ENCODE assay signal across 8 mouse cellular contexts in the genomic region with DNA sequence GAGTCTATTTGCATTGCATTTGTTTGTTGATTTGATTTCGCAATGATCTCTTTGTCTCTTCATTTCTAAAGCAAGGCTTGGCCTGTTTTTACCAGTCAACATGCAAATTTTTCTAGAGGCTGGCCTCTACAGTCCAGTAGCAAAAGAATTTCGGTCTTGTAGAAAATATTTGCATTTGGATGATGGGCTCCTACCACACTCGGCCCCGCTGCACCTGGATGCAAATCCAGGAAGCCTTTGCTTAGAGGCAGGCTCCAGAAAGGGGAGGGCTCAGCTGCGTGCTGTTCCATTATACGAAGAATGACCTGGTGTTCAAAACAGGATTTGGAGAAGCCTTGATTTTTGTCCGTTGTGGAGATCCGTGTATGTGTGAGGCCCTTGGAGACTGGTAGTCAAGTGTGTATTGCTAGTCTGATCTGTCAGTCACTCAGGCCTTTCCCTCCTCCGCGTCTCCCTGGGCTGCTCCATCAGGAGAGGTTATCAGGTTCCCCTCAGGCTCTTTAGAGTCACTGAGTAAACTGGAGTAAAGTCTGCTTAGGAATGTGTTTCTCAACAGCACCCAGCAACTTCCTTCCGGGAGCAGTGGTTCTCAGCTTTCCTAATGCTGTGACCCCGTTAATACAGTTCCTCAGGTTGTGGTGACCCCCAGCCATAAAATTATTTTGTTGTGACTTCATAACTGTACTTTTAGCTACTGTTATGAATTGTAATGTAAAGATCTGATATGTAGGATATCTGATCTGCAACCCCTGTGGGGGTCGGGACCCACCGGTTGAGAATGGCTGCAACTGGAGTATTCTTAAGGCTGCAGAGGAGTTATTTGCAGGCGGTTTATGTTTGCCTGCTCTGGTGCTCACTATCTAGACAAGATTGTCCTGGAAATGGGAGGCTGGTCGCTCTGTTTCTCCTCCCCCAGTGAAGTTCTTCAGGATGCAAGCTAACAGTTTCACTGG. TPM values are rescaled to one million over a fixed set of nuclear protein-coding genes. Genes with fewer than 3 reads are reported as not detected.
A peak's percentile ranks its signal among the peaks of the same experiment; 100 is the strongest.
DNase-seq lines count a peak whose midpoint lies in the region; ATAC-seq and TF ChIP-seq lines count a peak whose summit lies in the region.

No protein-coding gene starts in this region.

- H3K4me2 ChIP-seq in liver, postnatal 0 days (ENCODE audit: low read depth, low read length) = peak overlapping the region; percentile 38

- no peaks in the 10 kb centered on the region for H3K36me3 ChIP-seq in liver, postnatal 0 days (replicated peaks; ENCODE audit: insufficient read depth, low read length)

- no peak overlapping the region for H3K4me3 ChIP-seq in liver, postnatal 0 days (ENCODE audit: low read depth, low read length)

- ATAC-seq in granulocyte monocyte progenitor cell, adult 5-6 weeks (replicated peaks; ENCODE audit: poor library complexity, severe bottlenecking) = peak; percentile 77
- ATAC-seq in liver, postnatal 0 days = peak; percentile 45; the same call in 1 of the 2 replicates

- DNase-seq in urinary bladder, postnatal 14 days (ENCODE audit: low spot score) = peak; percentile 6
- DNase-seq in urinary bladder, postnatal 4 days (ENCODE audit: low spot score in 2 of 2) = no peak
- no peak for DNase-seq in liver, postnatal 0 days
- DNase-seq in left cerebral cortex, adult 8-10 months (ENCODE audit: low spot score in 2 of 2) = no peak
- DNase-seq in gastrocnemius, postnatal 36 days = no peak
- no peak for DNase-seq in cerebellum, adult 8-10 months
- DNase-seq in spleen, adult 12 weeks (ENCODE audit: low spot score) = no peak

- 35% methylated on average over 16 of the region's 16 CpGs for WGBS in liver, postnatal 0 days (ENCODE audit: insufficient replicate concordance)

- no peaks in the 10 kb centered on the region for H3K9me3 ChIP-seq in liver, postnatal 0 days (ENCODE audit: low read length)

- H3K9ac ChIP-seq in liver, postnatal 0 days (replicated peaks) = no peak overlapping the region

- H3K27ac ChIP-seq in liver, postnatal 0 days (ENCODE audit: low read depth) = no peak overlapping the region

- H3K27me3 ChIP-seq in liver, postnatal 0 days (ENCODE audit: insufficient read depth, low read length) = no peaks in the 10 kb centered on the region

- intact Hi-C loops in gastrocnemius, postnatal 36 days (cut with DNase I) = no loop called here

- no peak for TF ChIP-seq EP300 in liver, postnatal 0 days (IDR thresholded peaks at IDR 0.05; ENCODE audit: low read depth)

- peaks cover 13% of the 10 kb centered on the region for H3K4me1 ChIP-seq in liver, postnatal 0 days (ENCODE audit: insufficient read depth)

- TF ChIP-seq CTCF in liver, postnatal 0 days (IDR thresholded peaks at IDR 0.05; ENCODE audit: low read depth) = no peak

RNA-seq across cellular contexts. Expression of a gene that starts 35.5 kb away (rescaled TPM):
- 25.7 and 31.6 TPM in 2 replicates for total RNA-seq in granulocyte monocyte progenitor cell, adult 5-6 weeks (2014; fragmentation: Nextera tagmentation)
- 38.6 and 41.5 TPM in 2 replicates for total RNA-seq in granulocyte monocyte progenitor cell, adult 5-6 weeks (2017)
- 3.6 and 4.1 TPM in 2 replicates for polyA plus RNA-seq in liver, postnatal 0 days (2015; fragmentation: Nextera tagmentation; extraction: Ambion mirVana)
- total RNA-seq in left cerebral cortex, adult 8-10 months (2022) = 10 to 100 TPM; 12.1 to 14.7 (median 13.9) TPM
- 1 to 10 TPM; 4.1 to 4.3 TPM for total RNA-seq in gastrocnemius, postnatal 36 days (2021)
